Mouse (Mus musculus): Measurements from ENCODE around the gene Tbc1d8. TPM values are rescaled to one million over a fixed set of nuclear protein-coding genes. Genes with fewer than 3 reads are reported as not detected.

Tbc1d8 gene
- total and polyA plus RNA-seq, 2 experiments from 2014 or later, result 6.4 to 16.7 TPM

- H3K4me2 ChIP-seq (ENCODE audit: low read depth, low read length), result peak overlapping the region; percentile 99
- H3K27ac ChIP-seq (ENCODE audit: low read depth), result no peak overlapping the region
- H3K4me3 ChIP-seq (ENCODE audit: low read depth, low read length), result peak overlapping the region; percentile 88
- H3K4me1 ChIP-seq (ENCODE audit: control insufficient read depth, insufficient read depth), result peaks cover 12% of the 10 kb centered on the region
- ATAC-seq (ENCODE audit: insufficient read depth, low read depth) (no peak), DNase-seq (ENCODE audit: low spot score) (no peak)
- WGBS, result 76% methylated on average over 5 of the region's 5 CpGs
- no peak overlapping the region for H3K9ac ChIP-seq (replicated peaks; ENCODE audit: low read depth, low read length)
- H3K27me3 ChIP-seq (ENCODE audit: control insufficient read depth, insufficient read depth, low read length), result no peaks in the 10 kb centered on the region
- no peaks in the 10 kb centered on the region for H3K9me3 ChIP-seq (replicated peaks; ENCODE audit: control insufficient read depth, low read length)
- TF ChIP-seq EP300 (IDR thresholded peaks at IDR 0.05; ENCODE audit: low read depth) (no peak), CTCF (IDR thresholded peaks at IDR 0.05; ENCODE audit: low read depth) (no peak)
- no peaks in the 10 kb centered on the region for H3K36me3 ChIP-seq (replicated peaks; ENCODE audit: control insufficient read depth, insufficient read depth, low read length)
Measured at GRCm38 (mm10) chr1:39477064-39477463, 1.5 kb downstream of the Tbc1d8 start.

- H3K4me2 ChIP-seq (ENCODE audit: low read depth, low read length), result no peak overlapping the region
- no peak overlapping the region for H3K9ac ChIP-seq (replicated peaks; ENCODE audit: low read depth, low read length)
- DNase-seq (ENCODE audit: low spot score) (no peak), ATAC-seq (ENCODE audit: insufficient read depth, low read depth) (no peak)
- H3K9me3 ChIP-seq (replicated peaks; ENCODE audit: control insufficient read depth, low read length), result no peaks in the 10 kb centered on the region
- no peaks in the 10 kb centered on the region for H3K36me3 ChIP-seq (replicated peaks; ENCODE audit: control insufficient read depth, insufficient read depth, low read length)
- peaks cover 12% of the 10 kb centered on the region for H3K4me1 ChIP-seq (ENCODE audit: control insufficient read depth, insufficient read depth)
- H3K4me3 ChIP-seq (ENCODE audit: low read depth, low read length), result no peak overlapping the region
- TF ChIP-seq CTCF (IDR thresholded peaks at IDR 0.05; ENCODE audit: low read depth) (no peak), EP300 (IDR thresholded peaks at IDR 0.05; ENCODE audit: low read depth) (no peak)
- WGBS, result 79% methylated on average over 1 of the region's 1 CpGs
- H3K27ac ChIP-seq (ENCODE audit: low read depth), result no peak overlapping the region
- H3K27me3 ChIP-seq (ENCODE audit: control insufficient read depth, insufficient read depth, low read length), result no peaks in the 10 kb centered on the region
Measured at GRCm38 (mm10) chr1:39476341-39476740, 2.2 kb downstream of the Tbc1d8 start.

- ATAC-seq (ENCODE audit: insufficient read depth, low read depth) (no peak), DNase-seq (ENCODE audit: low spot score) (no peak)
- Histone ChIP-seq H3K9me3 (replicated peaks; ENCODE audit: control insufficient read depth, low read length) (no peaks in the 10 kb centered on the region), H3K27ac (ENCODE audit: low read depth) (no peak overlapping the region), H3K27me3 (ENCODE audit: control insufficient read depth, insufficient read depth, low read length) (no peaks in the 10 kb centered on the region), H3K4me3 (ENCODE audit: low read depth, low read length) (no peak overlapping the region), H3K9ac (replicated peaks; ENCODE audit: low read depth, low read length) (no peak overlapping the region), H3K36me3 (replicated peaks; ENCODE audit: control insufficient read depth, insufficient read depth, low read length) (no peaks in the 10 kb centered on the region), H3K4me2 (ENCODE audit: low read depth, low read length) (no peak overlapping the region), H3K4me1 (ENCODE audit: control insufficient read depth, insufficient read depth) (peaks cover 12% of the 10 kb centered on the region)
- WGBS, result 54% methylated on average over 9 of the region's 9 CpGs
- TF ChIP-seq CTCF (IDR thresholded peaks at IDR 0.05; ENCODE audit: low read depth) (no peak), EP300 (IDR thresholded peaks at IDR 0.05; ENCODE audit: low read depth) (no peak)
Measured at GRCm38 (mm10) chr1:39474516-39474915, 4.0 kb downstream of the Tbc1d8 start.

- WGBS, result 69% methylated on average over 9 of the region's 9 CpGs
- Histone ChIP-seq H3K4me2 (ENCODE audit: low read depth, low read length) (no peak overlapping the region), H3K27ac (ENCODE audit: low read depth) (no peak overlapping the region)
Measured at GRCm38 (mm10) chr1:39471298-39471902, 7.2 kb downstream of the Tbc1d8 start.

GRCm38 (mm10) chr1:39468982-39469381 is 9.6 kb downstream of the Tbc1d8 start:
- no peak for ATAC-seq (ENCODE audit: insufficient read depth, low read depth)
- H3K27me3 ChIP-seq (ENCODE audit: control insufficient read depth, insufficient read depth, low read length), result no peaks in the 10 kb centered on the region

More at GRCm38 (mm10) chr1:39471298-39471902, 7.2 kb downstream of the Tbc1d8 start:
- H3K9me3 ChIP-seq (replicated peaks; ENCODE audit: control insufficient read depth, low read length), result no peaks in the 10 kb centered on the region
- peaks cover 5% of the 10 kb centered on the region for H3K4me1 ChIP-seq (ENCODE audit: control insufficient read depth, insufficient read depth)
- DNase-seq (ENCODE audit: low spot score) (no peak), ATAC-seq (ENCODE audit: insufficient read depth, low read depth) (no peak)
- H3K27me3 ChIP-seq (ENCODE audit: control insufficient read depth, insufficient read depth, low read length), result no peaks in the 10 kb centered on the region
- H3K36me3 ChIP-seq (replicated peaks; ENCODE audit: control insufficient read depth, insufficient read depth, low read length), result no peaks in the 10 kb centered on the region
- no peak overlapping the region for H3K4me3 ChIP-seq (ENCODE audit: low read depth, low read length)
- TF ChIP-seq CTCF (IDR thresholded peaks at IDR 0.05; ENCODE audit: low read depth), result no peak
- no peak for TF ChIP-seq EP300 (IDR thresholded peaks at IDR 0.05; ENCODE audit: low read depth)
- no peak overlapping the region for H3K9ac ChIP-seq (replicated peaks; ENCODE audit: low read depth, low read length)

GRCm38 (mm10) chr1:39466526-39466925 is 12.0 kb downstream of the Tbc1d8 start:
- no peak overlapping the region for H3K9ac ChIP-seq (replicated peaks; ENCODE audit: low read depth, low read length)
- H3K27me3 ChIP-seq (ENCODE audit: control insufficient read depth, insufficient read depth, low read length), result no peaks in the 10 kb centered on the region
- TF ChIP-seq CTCF (IDR thresholded peaks at IDR 0.05; ENCODE audit: low read depth) (no peak), EP300 (IDR thresholded peaks at IDR 0.05; ENCODE audit: low read depth) (no peak)
- no peaks in the 10 kb centered on the region for H3K36me3 ChIP-seq (replicated peaks; ENCODE audit: control insufficient read depth, insufficient read depth, low read length)
- DNase-seq (ENCODE audit: low spot score), result no peak
- H3K9me3 ChIP-seq (replicated peaks; ENCODE audit: control insufficient read depth, low read length), result no peaks in the 10 kb centered on the region
- ATAC-seq (ENCODE audit: insufficient read depth, low read depth), result peak; percentile 47; the same call in 1 of the 2 replicates
- peaks cover 29% of the 10 kb centered on the region for H3K4me1 ChIP-seq (ENCODE audit: control insufficient read depth, insufficient read depth)
- WGBS, result 71% methylated on average over 13 of the region's 13 CpGs
- H3K4me2 ChIP-seq (ENCODE audit: low read depth, low read length), result no peak overlapping the region
- no peak overlapping the region for H3K4me3 ChIP-seq (ENCODE audit: low read depth, low read length)
- no peak overlapping the region for H3K27ac ChIP-seq (ENCODE audit: low read depth)

More at GRCm38 (mm10) chr1:39468982-39469381, 9.6 kb downstream of the Tbc1d8 start:
- no peak for TF ChIP-seq EP300 (IDR thresholded peaks at IDR 0.05; ENCODE audit: low read depth)
- no peak for TF ChIP-seq CTCF (IDR thresholded peaks at IDR 0.05; ENCODE audit: low read depth)
- no peak for DNase-seq (ENCODE audit: low spot score)
- no peak overlapping the region for H3K27ac ChIP-seq (ENCODE audit: low read depth)
- no peaks in the 10 kb centered on the region for H3K36me3 ChIP-seq (replicated peaks; ENCODE audit: control insufficient read depth, insufficient read depth, low read length)
- H3K9me3 ChIP-seq (replicated peaks; ENCODE audit: control insufficient read depth, low read length), result no peaks in the 10 kb centered on the region
- H3K9ac ChIP-seq (replicated peaks; ENCODE audit: low read depth, low read length), result no peak overlapping the region
- no peak overlapping the region for H3K4me3 ChIP-seq (ENCODE audit: low read depth, low read length)
- H3K4me2 ChIP-seq (ENCODE audit: low read depth, low read length), result no peak overlapping the region
- peaks cover 21% of the 10 kb centered on the region for H3K4me1 ChIP-seq (ENCODE audit: control insufficient read depth, insufficient read depth)
- WGBS, result 83% methylated on average over 7 of the region's 7 CpGs
